Mouse (Mus musculus) thymus, adult 2 months (tissue): Measurements from ENCODE around the gene Nostrin. TPM values are rescaled to one million over a fixed set of nuclear protein-coding genes. Genes with fewer than 3 reads are reported as not detected.

Source experiments
- DNase-seq: peaks from one replicate; pipeline ENCODE4 v3.0.0; 2021
- H3K27ac ChIP-seq: fragments of 200-500 bp; 2 replicates; pipeline ENCODE4 v1.5.1; 2012; ENCODE audit warnings: low read length, control low read depth; ENCODE audit not compliant: control insufficient read depth, insufficient read depth
- H3K27me3 ChIP-seq: fragments of 200-500 bp; 2 replicates; pipeline ENCODE4 v1.6.1; 2012; ENCODE audit warnings: mild to moderate bottlenecking, low read length, moderate library complexity, mixed read lengths; ENCODE audit not compliant: control insufficient read depth, insufficient read depth
- H3K36me3 ChIP-seq: fragments of 200-500 bp; 2 replicates; pipeline ENCODE4 v1.6.1; 2012; ENCODE audit warnings: mild to moderate bottlenecking, low read length, moderate library complexity; ENCODE audit not compliant: control insufficient read depth, insufficient read depth
- H3K4me1 ChIP-seq: fragments of 200-500 bp; replicated peaks from 2 replicates; pipeline ENCODE4 v1.6.1; 2012; ENCODE audit warnings: low read length; ENCODE audit not compliant: control insufficient read depth, insufficient read depth
- H3K4me3 ChIP-seq: fragments of 200-500 bp; 2 replicates; pipeline ENCODE4 v1.5.1; 2012; ENCODE audit warnings: mild to moderate bottlenecking, low read length, control low read depth, moderate library complexity; ENCODE audit not compliant: control insufficient read depth, insufficient read depth
- CTCF ChIP-seq: fragments of 200-500 bp; IDR thresholded peaks from 2 replicates; pipeline ENCODE4 v1.5.1; 2012; ENCODE audit warnings: mild to moderate bottlenecking, control low read depth, low read length, moderate library complexity, borderline replicate concordance; ENCODE audit not compliant: control insufficient read depth, poor library complexity, insufficient read depth; ENCODE audit errors: extremely low read depth
- POLR2A ChIP-seq: fragments of 200-500 bp; IDR thresholded peaks from 2 replicates; pipeline ENCODE4 v1.6.1; 2012; ENCODE audit warnings: mild to moderate bottlenecking, low read length, control low read depth, moderate library complexity; ENCODE audit not compliant: control insufficient read depth, poor library complexity, insufficient read depth; ENCODE audit errors: extremely low read depth
- WGBS: fragments of 180-500 bp; shearing (Covaris S2); methylation state at CpG from one replicate; pipeline ENCODE4 v1.1.7; 2018; 5-methylcytosine and 5-hydroxymethylcytosine counted together
- polyA plus RNA-seq: library from polyadenylated mRNA; depleted of rRNA; stranded (reverse); fragments of >200 nt; gene quantifications from 2 replicates; pipeline ENCODE4 v1.2.3, GENCODE M21; 2012

The Nostrin gene
- polyA plus RNA-seq, 1 experiment = 1.00 TPM

DNA sequence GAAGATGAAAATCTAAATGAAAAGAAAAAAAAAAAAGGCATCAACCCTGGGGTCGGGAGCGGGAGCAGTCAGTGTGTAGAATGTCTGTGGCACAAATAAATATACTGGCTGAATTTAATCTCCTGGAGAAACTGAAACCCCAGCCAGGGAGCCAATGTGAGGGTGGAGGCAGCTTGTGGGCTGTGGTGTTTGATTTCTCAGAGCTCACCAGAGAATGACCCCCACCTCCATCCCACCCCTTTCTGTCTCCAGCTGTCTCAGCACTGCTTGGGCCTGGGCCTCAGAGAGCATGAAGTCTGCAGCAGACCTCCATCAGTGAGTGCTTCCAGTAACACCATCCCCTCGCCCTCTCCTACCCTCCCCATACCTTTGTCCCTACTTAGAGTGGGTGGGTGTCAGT, 20.3 kb downstream of the Nostrin start:
- no peak for DNase-seq
- Histone ChIP-seq H3K4me1 (no peaks in the 10 kb centered on the region), H3K36me3 (no peaks in the 10 kb centered on the region), H3K27ac (no peak overlapping the region), H3K4me3 (no peak overlapping the region), H3K27me3 (no peaks in the 10 kb centered on the region)
- 84% methylated on average over 3 of the region's 3 CpGs for WGBS
- TF ChIP-seq CTCF (no peak), POLR2A (no peak)

GRCm38 (mm10) chr2:69156283-69156682, 20.7 kb downstream of the Nostrin start:
- Histone ChIP-seq H3K4me1 (no peaks in the 10 kb centered on the region), H3K4me3 (no peak overlapping the region), H3K36me3 (no peaks in the 10 kb centered on the region), H3K27ac (no peak overlapping the region), H3K27me3 (no peaks in the 10 kb centered on the region)
- no peak for TF ChIP-seq POLR2A
- no peak for TF ChIP-seq CTCF
- DNase-seq = no peak
- 88% methylated on average over 7 of the region's 7 CpGs for WGBS

DNA sequence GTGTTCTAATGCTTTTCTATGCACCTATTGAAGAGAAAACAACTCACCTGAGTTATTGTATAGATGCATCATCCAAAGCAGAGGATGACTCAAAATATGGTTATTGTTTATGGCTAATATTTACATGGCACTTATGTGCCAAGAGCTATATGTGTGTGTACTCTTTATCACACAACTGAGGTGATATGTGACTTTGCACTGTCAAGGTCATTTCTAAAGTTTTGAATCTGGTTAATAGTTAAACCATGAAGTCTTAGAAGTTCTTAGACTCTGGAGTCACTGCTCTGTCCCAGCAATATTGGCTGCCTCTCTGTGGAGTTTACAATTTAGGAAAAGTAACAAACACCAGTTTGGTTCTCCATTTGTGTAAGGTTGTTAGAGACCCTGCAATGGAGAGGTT, 23.3 kb downstream of the Nostrin start:
- no peaks in the 10 kb centered on the region for H3K27me3 ChIP-seq
- TF ChIP-seq POLR2A (no peak), CTCF (no peak)
- H3K27ac ChIP-seq = no peak overlapping the region
- H3K4me1 ChIP-seq = no peaks in the 10 kb centered on the region
- H3K36me3 ChIP-seq = no peaks in the 10 kb centered on the region
- no peak for DNase-seq
- no peak overlapping the region for H3K4me3 ChIP-seq

DNA sequence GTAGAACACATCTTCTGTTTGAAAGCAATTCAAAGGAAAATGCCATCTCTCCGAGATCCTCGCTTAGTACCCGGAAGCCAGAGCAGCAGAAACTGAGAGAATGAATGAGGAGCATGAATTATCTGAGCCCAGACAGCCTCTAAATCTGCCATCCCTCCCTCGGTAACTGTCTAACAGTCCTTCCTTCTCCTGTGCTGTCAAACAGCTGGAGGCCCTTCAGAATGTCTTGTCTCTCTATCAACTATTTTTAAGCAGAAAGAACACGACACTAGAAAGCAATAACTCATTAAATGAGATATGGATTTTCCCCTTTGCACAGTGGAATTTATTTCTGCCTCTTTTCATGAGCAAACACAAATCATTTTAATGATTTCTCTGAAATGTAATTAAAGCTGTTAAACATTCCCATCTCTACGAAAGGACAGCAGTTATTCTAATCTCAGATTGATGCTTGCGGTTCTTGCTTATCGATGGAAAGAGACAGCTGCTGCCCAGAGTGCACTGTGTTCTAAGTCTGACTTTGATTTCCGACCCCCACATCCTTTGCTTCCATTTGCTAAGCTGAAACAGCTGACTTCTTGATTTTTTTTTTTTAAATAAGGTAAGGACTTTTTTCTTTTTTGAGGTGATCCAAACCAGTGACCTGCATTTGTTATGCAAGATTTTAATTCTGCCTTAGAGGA, 34.9 kb downstream of the Nostrin start:
- TF ChIP-seq POLR2A (no peak), CTCF (no peak)
- Histone ChIP-seq H3K4me1 (no peaks in the 10 kb centered on the region), H3K27ac (no peak overlapping the region), H3K4me3 (no peak overlapping the region), H3K27me3 (no peaks in the 10 kb centered on the region), H3K36me3 (no peaks in the 10 kb centered on the region)
- DNase-seq = no peak
- 89% methylated on average over 9 of the region's 9 CpGs for WGBS

DNA sequence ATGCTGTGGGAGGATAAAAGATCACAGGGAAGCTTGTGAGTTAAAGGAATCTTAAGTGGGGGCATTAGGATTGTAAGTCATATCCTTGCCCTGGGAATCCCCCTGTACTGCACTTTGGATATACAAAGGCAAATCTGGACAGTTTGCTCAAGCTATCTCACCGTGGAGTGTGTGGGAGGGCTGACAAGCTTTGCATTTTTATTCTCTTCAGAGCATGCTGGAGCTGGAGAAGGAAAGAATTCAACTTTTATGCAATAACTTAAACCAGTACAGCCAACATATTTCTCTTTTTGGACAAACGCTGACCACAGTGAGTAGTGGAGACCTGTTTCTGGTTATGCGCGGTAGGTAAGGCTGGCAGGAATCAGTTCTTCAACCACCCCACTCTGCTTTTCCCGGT, 39.7 kb downstream of the Nostrin start:
- H3K27ac ChIP-seq = no peak overlapping the region
- no peaks in the 10 kb centered on the region for H3K27me3 ChIP-seq
- H3K4me1 ChIP-seq = no peaks in the 10 kb centered on the region
- 95% methylated on average over 5 of the region's 5 CpGs for WGBS
- no peak overlapping the region for H3K4me3 ChIP-seq
- H3K36me3 ChIP-seq = no peaks in the 10 kb centered on the region
- TF ChIP-seq CTCF (no peak), POLR2A (no peak)
- no peak for DNase-seq

- WGBS = 97% methylated on average over 4 of the region's 4 CpGs
- TF ChIP-seq CTCF = no peak
- TF ChIP-seq POLR2A = no peak
- Histone ChIP-seq H3K4me1 (no peaks in the 10 kb centered on the region), H3K4me3 (no peak overlapping the region), H3K27ac (no peak overlapping the region), H3K36me3 (no peaks in the 10 kb centered on the region), H3K27me3 (no peaks in the 10 kb centered on the region)
- DNase-seq = no peak
These were observed 44.1 kb downstream of the Nostrin start for GRCm38 (mm10) chr2:69179721-69180120.

GRCm38 (mm10) chr2:69187990-69188389, 52.4 kb downstream of the Nostrin start:
- WGBS = 98% methylated on average over 2 of the region's 2 CpGs
- no peak for DNase-seq
- peaks cover 6% of the 10 kb centered on the region for H3K36me3 ChIP-seq
- TF ChIP-seq CTCF = no peak
- no peak for TF ChIP-seq POLR2A
- H3K27me3 ChIP-seq = no peaks in the 10 kb centered on the region
- H3K4me1 ChIP-seq = no peaks in the 10 kb centered on the region
- H3K4me3 ChIP-seq = no peak overlapping the region
- H3K27ac ChIP-seq = no peak overlapping the region
